Mouse (Mus musculus) midbrain, embryonic 15.5 days (tissue): ENCODE data around the gene B230118H07Rik. TPM values are rescaled to one million over a fixed set of nuclear protein-coding genes. Genes with fewer than 3 reads are reported as not detected.
"Not testable (repeated sequence)": the region's sequence is repeated elsewhere in the genome, so short reads cannot be mapped to it uniquely, and the experiment has no call there.

Source experiments
- ATAC-seq: fragments of 200-750 bp; cut with Nextera tagmentation; replicated peaks from 2 replicates; pipeline ENCODE4 v1.8.0; 2017; ENCODE audit warnings: moderate TSS enrichment
- H3K27ac ChIP-seq: fragments of 300-500 bp; sonication (generic); 2 replicates; pipeline ENCODE4 v1.5.1; 2015; ENCODE audit warnings: mild to moderate bottlenecking, inconsistent platforms
- H3K27me3 ChIP-seq: fragments of 300-500 bp; sonication (generic); replicated peaks from 2 replicates; pipeline ENCODE4 v1.6.1; 2015; ENCODE audit warnings: inconsistent platforms
- H3K36me3 ChIP-seq: fragments of 300-500 bp; sonication (generic); replicated peaks from 2 replicates; pipeline ENCODE4 v1.6.1; 2015; ENCODE audit warnings: inconsistent platforms
- H3K4me1 ChIP-seq: fragments of 300-500 bp; sonication (generic); 2 replicates; pipeline ENCODE4 v1.6.1; 2015; ENCODE audit warnings: inconsistent platforms
- H3K4me2 ChIP-seq: fragments of 300-500 bp; sonication (generic); 2 replicates; pipeline ENCODE4 v1.6.1; 2015; ENCODE audit warnings: inconsistent platforms, mild to moderate bottlenecking, moderate library complexity
- H3K4me3 ChIP-seq: fragments of 300-500 bp; sonication (generic); 2 replicates; pipeline ENCODE4 v1.5.1; 2015; ENCODE audit warnings: mild to moderate bottlenecking, inconsistent platforms
- H3K9ac ChIP-seq: fragments of 300-500 bp; sonication (generic); 2 replicates; pipeline ENCODE4 v1.6.1; 2015; ENCODE audit warnings: mild to moderate bottlenecking, inconsistent platforms
- H3K9me3 ChIP-seq: fragments of 300-500 bp; sonication (generic); 2 replicates; pipeline ENCODE4 v1.6.1; 2016; ENCODE audit warnings: inconsistent platforms
- WGBS: fragments of 180-500 bp; shearing (Covaris S2); methylation state at CpG from one replicate; pipeline ENCODE4 v1.1.7; 2015; ENCODE audit warnings: mixed read lengths; 5-methylcytosine and 5-hydroxymethylcytosine counted together
- polyA plus RNA-seq: library from polyadenylated mRNA; unstranded; fragments of >200 nt; fragmentation: Nextera tagmentation; extraction: Ambion mirVana; gene quantifications from 2 replicates; pipeline ENCODE4 v1.2.1, GENCODE M21; 2015

The B230118H07Rik gene
- polyA plus RNA-seq, 1 experiment from 2014 or later = 46.4 TPM

DNA sequence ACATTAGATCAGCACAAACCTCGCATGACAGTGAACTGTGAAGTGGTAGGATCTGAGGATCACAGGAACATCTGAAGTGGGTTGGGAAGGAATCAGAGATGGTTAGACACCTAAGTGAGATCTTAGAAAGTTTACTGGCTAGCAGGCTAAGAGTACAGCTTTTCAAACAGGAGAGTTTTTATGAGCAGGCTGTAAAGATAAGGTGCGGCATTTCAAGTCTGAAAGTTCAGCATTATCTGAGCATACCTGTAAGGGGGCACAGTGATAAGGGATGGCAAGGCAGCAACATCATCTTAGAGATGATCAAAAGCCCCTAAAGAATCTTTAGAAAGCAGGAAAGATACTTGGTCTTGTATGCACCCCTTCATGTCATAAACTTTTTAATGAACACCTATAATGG lies 81.8 kb downstream of the B230118H07Rik start:
- Histone ChIP-seq H3K9ac (no peak overlapping the region), H3K27me3 (no peaks in the 10 kb centered on the region), H3K4me2 (no peak overlapping the region), H3K4me1 (no peaks in the 10 kb centered on the region), H3K4me3 (no peak overlapping the region), H3K9me3 (no peaks in the 10 kb centered on the region), H3K27ac (no peak overlapping the region), H3K36me3 (no peaks in the 10 kb centered on the region)
- WGBS = 88% methylated on average over 2 of the region's 2 CpGs
- no peak for ATAC-seq

GRCm38 (mm10) chr2:101563776-101564175 lies 85.6 kb downstream of the B230118H07Rik start:
- 68% methylated on average over 4 of the region's 4 CpGs for WGBS
- ATAC-seq = no peak
- Histone ChIP-seq H3K27me3 (no peaks in the 10 kb centered on the region), H3K4me3 (no peak overlapping the region), H3K36me3 (no peaks in the 10 kb centered on the region), H3K9me3 (no peaks in the 10 kb centered on the region), H3K9ac (no peak overlapping the region), H3K4me1 (no peaks in the 10 kb centered on the region), H3K27ac (no peak overlapping the region), H3K4me2 (no peak overlapping the region)

GRCm38 (mm10) chr2:101563206-101563605 lies 86.1 kb downstream of the B230118H07Rik start:
- Histone ChIP-seq H3K36me3 (no peaks in the 10 kb centered on the region), H3K4me2 (no peak overlapping the region), H3K9me3 (no peaks in the 10 kb centered on the region), H3K27me3 (no peaks in the 10 kb centered on the region), H3K4me3 (no peak overlapping the region), H3K27ac (no peak overlapping the region), H3K9ac (no peak overlapping the region), H3K4me1 (no peaks in the 10 kb centered on the region)
- 62% methylated on average over 6 of the region's 6 CpGs for WGBS
- ATAC-seq = no peak

- Histone ChIP-seq H3K36me3 (no peaks in the 10 kb centered on the region), H3K4me2 (no peak overlapping the region), H3K9me3 (no peaks in the 10 kb centered on the region), H3K4me1 (no peaks in the 10 kb centered on the region), H3K9ac (no peak overlapping the region), H3K27me3 (no peaks in the 10 kb centered on the region), H3K27ac (no peak overlapping the region), H3K4me3 (no peak overlapping the region)
- 92% methylated on average over 3 of the region's 3 CpGs for WGBS
- ATAC-seq = no peak
Observed at GRCm38 (mm10) chr2:101559431-101559830, 89.9 kb downstream of the B230118H07Rik start.

- no peak overlapping the region for H3K9ac ChIP-seq
- H3K4me2 ChIP-seq = no peak overlapping the region
- WGBS = 93% methylated on average over 1 of the region's 1 CpGs
- no peaks in the 10 kb centered on the region for H3K9me3 ChIP-seq
- H3K4me1 ChIP-seq = no peaks in the 10 kb centered on the region
- no peak for ATAC-seq
- H3K36me3 ChIP-seq = no peaks in the 10 kb centered on the region
- no peak overlapping the region for H3K27ac ChIP-seq
- H3K27me3 ChIP-seq = no peaks in the 10 kb centered on the region
- H3K4me3 ChIP-seq = no peak overlapping the region
Observed at GRCm38 (mm10) chr2:101555886-101556285, 93.4 kb downstream of the B230118H07Rik start.

DNA sequence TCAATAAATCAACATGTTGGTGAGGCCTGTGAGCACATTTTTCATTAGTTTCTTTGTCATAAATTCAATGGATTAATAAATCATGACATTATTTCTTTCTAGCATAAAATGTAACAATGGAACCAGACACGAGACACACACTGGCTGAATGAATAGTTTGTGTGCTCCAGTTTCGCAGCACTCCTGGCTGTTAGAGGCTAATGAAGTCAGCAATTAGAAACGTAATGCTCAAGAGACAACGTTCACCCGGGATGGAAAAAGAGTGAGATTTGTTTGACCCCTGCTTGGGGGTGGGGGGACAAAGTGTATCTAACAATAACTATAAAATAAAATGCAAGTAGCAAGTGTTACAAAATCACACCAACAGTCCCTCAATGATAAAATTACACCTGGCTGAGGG lies 95.5 kb downstream of the B230118H07Rik start:
- Histone ChIP-seq H3K4me2 (no peak overlapping the region), H3K27me3 (no peaks in the 10 kb centered on the region), H3K9me3 (no peaks in the 10 kb centered on the region), H3K4me3 (no peak overlapping the region), H3K36me3 (no peaks in the 10 kb centered on the region), H3K9ac (no peak overlapping the region), H3K27ac (no peak overlapping the region), H3K4me1 (no peaks in the 10 kb centered on the region)
- 58% methylated on average over 5 of the region's 5 CpGs for WGBS
- ATAC-seq = no peak

DNA sequence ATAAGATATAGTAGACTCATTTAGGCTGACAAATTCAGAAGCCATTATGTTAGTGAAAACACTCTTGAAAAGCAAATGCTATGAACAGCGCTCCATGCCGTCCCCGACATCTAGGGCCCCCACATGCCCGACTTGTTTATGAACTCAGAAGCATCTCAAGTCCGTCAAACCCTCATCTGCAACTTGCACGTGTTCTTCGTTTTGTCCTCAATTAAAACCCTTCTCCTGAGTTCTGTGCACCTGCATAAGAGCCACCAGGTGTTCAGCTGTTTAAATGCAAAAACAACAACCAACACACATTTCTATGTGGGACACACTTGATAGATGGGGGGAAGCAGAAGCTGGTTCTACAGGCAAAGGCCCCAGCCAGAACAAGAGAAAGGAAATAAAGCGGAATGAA lies 97.0 kb downstream of the B230118H07Rik start:
- 87% methylated on average over 8 of the region's 8 CpGs for WGBS
- no peak for ATAC-seq
- Histone ChIP-seq H3K9ac (no peak overlapping the region), H3K36me3 (no peaks in the 10 kb centered on the region), H3K4me1 (no peaks in the 10 kb centered on the region), H3K27ac (no peak overlapping the region), H3K4me3 (no peak overlapping the region), H3K9me3 (no peaks in the 10 kb centered on the region), H3K4me2 (no peak overlapping the region), H3K27me3 (no peaks in the 10 kb centered on the region)

DNA sequence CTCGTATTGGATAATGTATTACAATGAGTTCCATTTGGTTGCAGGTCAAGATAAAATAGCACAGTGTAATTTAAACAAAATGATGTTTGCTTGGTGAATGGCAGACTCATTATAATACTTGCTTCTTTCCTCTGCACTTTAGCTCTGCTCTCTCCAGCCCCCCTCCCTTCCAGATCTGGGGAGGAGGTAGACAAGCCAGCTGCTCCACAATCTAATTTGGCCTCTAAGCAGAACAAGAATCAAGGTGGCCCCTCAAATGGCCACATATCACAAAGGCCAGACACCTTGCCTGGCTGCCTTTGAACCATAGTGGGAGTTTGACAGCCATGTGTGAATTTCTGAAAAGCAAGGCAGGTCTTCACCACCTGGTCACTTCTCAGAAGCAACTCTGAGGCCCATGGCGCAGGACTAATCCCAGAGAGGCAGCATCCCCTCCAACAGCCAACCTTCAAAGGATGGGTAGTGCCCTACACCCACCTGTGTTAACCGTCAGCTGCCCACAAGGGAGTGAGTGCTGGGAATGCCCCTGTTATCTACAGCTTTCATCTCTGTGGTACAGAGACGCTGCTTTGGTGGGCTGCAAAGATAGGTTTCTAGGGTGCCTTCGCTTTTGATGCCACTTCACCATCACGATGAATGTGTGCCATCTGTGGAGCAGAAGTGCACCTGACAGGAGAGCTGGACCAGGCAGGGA lies 98.2 kb downstream of the B230118H07Rik start:
- no peak overlapping the region for H3K4me3 ChIP-seq
- H3K36me3 ChIP-seq = no peaks in the 10 kb centered on the region
- no peaks in the 10 kb centered on the region for H3K9me3 ChIP-seq
- no peak for ATAC-seq
- H3K9ac ChIP-seq = no peak overlapping the region
- no peak overlapping the region for H3K27ac ChIP-seq
- 85% methylated on average over 6 of the region's 6 CpGs for WGBS
- H3K4me2 ChIP-seq = no peak overlapping the region
- no peaks in the 10 kb centered on the region for H3K27me3 ChIP-seq
- H3K4me1 ChIP-seq = no peaks in the 10 kb centered on the region

GRCm38 (mm10) chr2:101550176-101550575 lies 99.2 kb downstream of the B230118H07Rik start:
- no peak overlapping the region for H3K4me2 ChIP-seq
- H3K27ac ChIP-seq = no peak overlapping the region
- H3K27me3 ChIP-seq = no peaks in the 10 kb centered on the region
- no peaks in the 10 kb centered on the region for H3K4me1 ChIP-seq
- no peak for ATAC-seq
- no peak overlapping the region for H3K9ac ChIP-seq
- no peaks in the 10 kb centered on the region for H3K9me3 ChIP-seq
- no peak overlapping the region for H3K4me3 ChIP-seq
- no peaks in the 10 kb centered on the region for H3K36me3 ChIP-seq
- WGBS = 85% methylated on average over 2 of the region's 2 CpGs

GRCm38 (mm10) chr2:101548866-101549265 lies 100.5 kb downstream of the B230118H07Rik start:
- Histone ChIP-seq H3K9me3 (no peaks in the 10 kb centered on the region), H3K27me3 (no peaks in the 10 kb centered on the region), H3K9ac (no peak overlapping the region), H3K4me3 (no peak overlapping the region), H3K27ac (no peak overlapping the region), H3K36me3 (no peaks in the 10 kb centered on the region), H3K4me2 (no peak overlapping the region), H3K4me1 (no peaks in the 10 kb centered on the region)
- no peak for ATAC-seq
- WGBS = 83% methylated on average over 6 of the region's 6 CpGs

- 94% methylated on average over 2 of the region's 2 CpGs for WGBS
- Histone ChIP-seq H3K4me3 (no peak overlapping the region), H3K4me1 (no peaks in the 10 kb centered on the region), H3K27ac (no peak overlapping the region), H3K27me3 (no peaks in the 10 kb centered on the region), H3K9ac (no peak overlapping the region), H3K36me3 (no peaks in the 10 kb centered on the region), H3K9me3 (no peaks in the 10 kb centered on the region), H3K4me2 (no peak overlapping the region)
- no peak for ATAC-seq
Observed at GRCm38 (mm10) chr2:101545593-101545992, 103.7 kb downstream of the B230118H07Rik start.

- H3K27ac ChIP-seq = no peak overlapping the region
- H3K9ac ChIP-seq = no peak overlapping the region
- 82% methylated on average over 8 of the region's 8 CpGs for WGBS
- H3K36me3 ChIP-seq = no peaks in the 10 kb centered on the region
- H3K27me3 ChIP-seq = no peaks in the 10 kb centered on the region
- no peak overlapping the region for H3K4me2 ChIP-seq
- H3K9me3 ChIP-seq = no peaks in the 10 kb centered on the region
- H3K4me1 ChIP-seq = no peaks in the 10 kb centered on the region
- ATAC-seq = no peak
- no peak overlapping the region for H3K4me3 ChIP-seq
Observed at GRCm38 (mm10) chr2:101543704-101544417, 105.5 kb downstream of the B230118H07Rik start.

DNA sequence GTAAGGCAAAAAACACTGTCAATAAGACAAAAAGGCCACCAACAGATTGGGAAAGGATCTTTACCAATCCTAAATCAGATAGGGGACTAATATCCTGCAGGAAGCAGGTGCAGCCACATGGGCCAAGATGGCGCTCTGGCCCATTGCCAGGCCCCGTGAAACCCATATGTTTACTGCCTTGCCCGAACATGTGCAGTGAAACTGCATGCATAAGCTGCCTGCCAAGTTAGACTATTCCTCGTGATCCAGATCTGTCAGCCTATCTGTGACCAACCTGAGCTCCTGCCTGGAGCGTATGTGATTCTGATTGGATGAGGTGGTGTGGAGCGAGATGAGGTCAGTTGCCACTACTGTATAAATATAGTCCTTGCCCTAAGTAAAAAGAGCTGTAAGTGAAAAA lies 112.4 kb downstream of the B230118H07Rik start:
- H3K27me3 ChIP-seq, H3K27ac ChIP-seq, H3K4me1 ChIP-seq, H3K36me3 ChIP-seq, H3K9me3 ChIP-seq, H3K4me3 ChIP-seq, ATAC-seq, H3K4me2 ChIP-seq, H3K9ac ChIP-seq: not testable (repeated sequence)
- WGBS = 87% methylated on average over 6 of the region's 6 CpGs
